8 mouse cellular contexts compared by ENCODE assay signal in the genomic region with DNA sequence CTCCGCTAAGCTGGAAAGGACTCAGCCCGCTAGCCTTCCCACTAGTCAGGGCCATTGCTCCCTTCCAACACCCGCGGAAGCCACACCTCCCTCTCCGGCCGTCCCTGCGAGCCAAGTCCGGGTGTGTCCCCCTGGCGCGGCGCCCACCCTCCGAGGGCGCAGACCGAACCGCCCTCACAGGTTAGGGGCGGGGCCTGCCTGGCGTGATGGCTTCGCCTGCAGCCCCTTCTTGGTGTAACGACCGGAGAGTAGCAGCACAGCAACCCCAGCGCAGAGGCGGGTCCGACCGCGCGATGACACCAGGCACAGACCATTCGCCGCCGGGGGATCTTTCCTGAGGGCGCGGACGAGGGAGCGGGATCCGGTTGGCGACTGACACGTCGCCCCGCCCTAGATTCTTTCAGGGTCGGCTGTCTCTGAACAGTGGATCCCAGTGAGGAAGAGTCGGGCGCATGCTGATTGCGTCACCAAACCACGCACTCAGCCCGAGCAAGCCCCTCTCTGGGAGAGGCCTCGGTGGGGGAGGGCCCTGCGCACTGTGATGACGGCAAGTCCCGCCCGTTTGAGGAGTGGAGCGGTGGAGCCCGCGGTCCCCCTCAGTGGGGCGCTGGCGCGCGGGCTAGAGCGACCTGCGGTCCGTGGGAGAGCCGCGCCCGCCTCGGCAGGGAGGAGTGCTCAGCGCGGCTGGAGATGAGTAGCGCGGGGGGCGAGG. TPM values are rescaled to one million over a fixed set of nuclear protein-coding genes. Genes with fewer than 3 reads are reported as not detected.
DNase-seq lines count a peak whose midpoint lies in the region; ATAC-seq lines count a peak whose summit lies in the region.

TSS of gene Esyt2 (plus strand) at position 544 of the 712 bp plus-strand sequence.

- no peaks in the 10 kb centered on the region for H3K9me3 ChIP-seq in hindbrain, embryonic 14.5 days (ENCODE audit: control insufficient read depth, low read length)

- DNase-seq in R1 (ENCODE audit: low read depth, low spot score) = peak; percentile 99
- DNase-seq in cerebellum, postnatal 25 days = peak; percentile 99 to 100
- peak; percentile 99 for DNase-seq in frontal cortex, postnatal 25 days (ENCODE audit: low spot score in 2 of 2)
- peak; percentile 99 for DNase-seq in hindbrain, embryonic 14.5 days (ENCODE audit: low spot score)
- DNase-seq in layer of hippocampus, postnatal 36 days = peak; percentile 100
- DNase-seq in lung, postnatal 36 days = peak; percentile 100
- peak; percentile 100 for DNase-seq in retina, postnatal 1 day
- DNase-seq in urinary bladder, adult 18-20 months (ENCODE audit: low spot score in 2 of 2) = peak; percentile 98 to 100

- H3K9ac ChIP-seq in hindbrain, embryonic 14.5 days = peak within 1 kb of the TSS; percentile 95

- peak within 1 kb of the TSS; percentile 93 for H3K4me3 ChIP-seq in hindbrain, embryonic 14.5 days (replicated peaks; ENCODE audit: low read length)

- peak; percentile 98 for ATAC-seq in hindbrain, embryonic 14.5 days (ENCODE audit: low FRiP score)

- H3K36me3 ChIP-seq in hindbrain, embryonic 14.5 days (replicated peaks; ENCODE audit: control insufficient read depth, insufficient read depth) = no peaks in the 10 kb centered on the region

- peak within 1 kb of the TSS; percentile 94 for H3K4me2 ChIP-seq in hindbrain, embryonic 14.5 days (replicated peaks)

- no peaks in the 10 kb centered on the region for H3K27me3 ChIP-seq in hindbrain, embryonic 14.5 days (ENCODE audit: control insufficient read depth, insufficient read depth, low read length)

- H3K27ac ChIP-seq in hindbrain, embryonic 14.5 days = peak within 1 kb of the TSS; percentile 96

- WGBS in hindbrain, embryonic 14.5 days = under 1% methylated on average over 68 of the region's 68 CpGs

- peaks cover 13% of the 10 kb centered on the region for H3K4me1 ChIP-seq in hindbrain, embryonic 14.5 days (replicated peaks; ENCODE audit: control insufficient read depth, insufficient read depth, low read length)

RNA-seq across cellular contexts. Expression of gene Esyt2, which starts in this region (rescaled TPM):
- 17.2 and 19.1 TPM in 2 replicates for polyA plus RNA-seq in hindbrain, embryonic 14.5 days (2014; fragmentation: Nextera tagmentation; extraction: Ambion mirVana)
- total RNA-seq in layer of hippocampus, postnatal 36 days (2021) = 10 to 100 TPM; 71.7 to 72.9 TPM

Comparison
In these comparisons a context has a peak if more than half of its experiments do, and no peak if none do; other contexts are left out.
1. Peak in every context shown above with its lines: DNase-seq, ATAC-seq, H3K4me3 ChIP-seq and H3K27ac ChIP-seq.